Mouse (Mus musculus): ENCODE measurements at regions not wholly inside any gene's neighbourhood (a gene's known extent, or its start where the extent isn't known, plus 50 kb on each side); places are given as distances from the start of the nearest gene placed in this dataset.

DNA sequence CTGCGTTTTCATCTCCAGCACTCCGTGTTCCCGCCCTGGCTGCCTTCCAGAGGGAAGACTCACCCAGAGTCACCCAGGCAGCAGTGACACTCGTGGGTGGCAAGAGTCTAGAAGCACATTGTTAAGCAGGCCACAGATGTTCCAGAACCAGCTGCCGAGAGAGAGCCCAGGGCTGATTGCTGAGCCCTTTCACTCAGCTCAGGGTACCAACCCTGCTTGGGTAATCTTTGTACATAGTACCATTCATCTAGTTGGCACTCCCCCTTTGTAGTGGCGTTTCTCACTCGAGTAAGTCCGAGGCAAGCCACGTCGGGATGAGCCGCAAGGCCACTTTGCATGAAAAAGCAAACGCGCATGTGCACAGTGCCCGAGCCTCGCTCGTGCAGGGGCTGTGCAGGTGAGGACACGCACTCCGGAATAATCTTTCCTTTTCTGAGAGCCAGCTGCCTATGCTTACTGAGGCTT, 156.9 kb downstream of the Zfp281 start:
- no peak for DNase-seq (ENCODE audit: low spot score in 2 of 2)

DNA sequence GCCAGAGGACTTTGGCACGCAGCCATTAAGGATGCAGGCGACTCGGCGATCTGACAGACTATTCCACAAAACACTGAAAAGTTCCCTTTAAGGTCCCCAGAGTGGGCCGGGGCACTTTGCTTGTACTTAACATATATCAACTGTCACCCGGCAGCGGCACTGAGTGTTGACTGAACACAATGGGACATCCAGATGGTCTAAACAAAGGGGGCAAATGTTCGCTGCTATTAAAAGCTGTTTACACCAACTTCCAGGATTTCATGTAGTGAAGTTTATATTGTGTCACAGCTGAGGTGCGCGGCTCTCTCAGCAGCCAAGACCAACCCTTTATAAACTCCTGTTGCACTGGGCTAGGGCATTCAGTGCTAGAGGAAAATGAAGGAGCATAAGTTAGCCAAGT, 157.6 kb downstream of the Zfp281 start:
- DNase-seq (ENCODE audit: low spot score in 2 of 2): no peak

DNA sequence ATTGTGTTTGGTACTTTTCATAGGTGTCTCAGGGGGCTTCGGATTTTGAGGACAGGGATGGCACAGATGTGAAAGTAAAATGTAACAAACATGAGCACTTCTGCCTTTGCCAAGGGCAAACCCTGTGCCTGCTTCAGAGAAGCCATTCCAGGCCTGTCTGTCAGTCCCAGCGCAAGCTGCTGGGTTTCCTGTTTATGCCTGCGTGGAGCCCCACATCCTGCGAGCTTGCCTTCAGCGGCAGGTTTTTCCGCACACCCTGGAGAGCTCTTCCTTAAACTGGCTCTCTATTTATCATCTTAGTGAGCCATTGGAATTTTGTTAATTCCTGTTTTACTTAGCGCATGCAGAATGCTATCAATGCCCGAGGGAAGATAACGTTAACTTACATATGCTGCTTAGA, 159.5 kb downstream of the Zfp281 start:
- DNase-seq (ENCODE audit: low spot score in 2 of 2): no peak

DNA sequence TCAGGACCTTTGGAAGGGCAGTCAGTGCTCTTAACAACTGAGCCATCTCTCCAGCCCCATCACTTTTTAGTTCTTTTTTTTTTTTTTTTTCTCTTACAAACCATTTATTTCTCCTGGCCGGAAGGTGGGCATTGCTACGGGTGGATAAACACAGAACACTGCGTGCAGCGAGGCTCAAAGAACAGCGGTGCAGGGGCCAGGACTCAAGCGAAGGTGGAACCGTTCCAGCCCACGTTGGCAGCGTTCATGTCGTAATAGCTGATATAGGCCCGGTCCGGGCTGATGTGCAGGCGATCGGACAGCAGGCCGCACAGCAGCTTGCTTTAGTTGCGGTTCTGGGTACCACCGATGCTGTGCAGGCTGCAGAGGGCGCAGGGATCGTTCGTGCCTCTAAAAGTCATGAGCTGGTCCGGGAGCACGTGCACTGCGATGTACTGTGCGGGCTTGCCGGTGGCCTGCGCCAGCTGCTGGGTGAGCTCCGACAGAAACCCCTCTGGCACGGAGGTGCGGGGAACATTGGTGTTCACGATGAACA, 164.3 kb downstream of the Zfp281 start:
- no peak for DNase-seq (ENCODE audit: low spot score in 2 of 2)

DNA sequence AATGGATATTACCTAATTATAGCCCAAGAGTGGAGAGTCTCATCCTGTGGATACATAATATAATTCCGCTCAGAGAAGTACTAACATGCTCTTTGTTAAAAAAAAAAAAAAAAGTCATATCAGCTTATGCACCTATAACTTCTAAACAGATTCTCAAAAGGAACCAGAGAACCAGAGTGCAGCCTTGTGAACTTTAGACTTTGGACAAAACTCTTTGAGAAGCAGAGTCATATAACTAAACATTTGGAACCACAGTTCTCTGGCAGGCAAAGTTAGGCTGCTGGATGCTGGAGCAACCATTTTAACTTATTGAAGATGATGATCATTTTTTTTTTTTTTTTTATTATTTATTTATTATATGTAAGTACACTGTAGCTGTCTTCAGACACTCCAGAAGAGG, 166.9 kb downstream of the Zfp281 start:
- DNase-seq (ENCODE audit: low spot score in 2 of 2): no peak

Data from frontal cortex, postnatal 10 days (tissue).